Mouse (Mus musculus) adrenal gland, postnatal 25 days (tissue): Measurements from ENCODE around the gene Zc3h12c. TPM values are rescaled to one million over a fixed set of nuclear protein-coding genes. Genes with fewer than 3 reads are reported as not detected.

Experiments
- DNase-seq: peaks from one replicate; pipeline ENCODE4 v3.0.0; 2021; ENCODE audit warnings: mixed read lengths
- long read RNA-seq: library from polyadenylated mRNA; stranded (forward); transcript quantifications from one replicate; pipeline ENCODE4 v2.0.0, GENCODE M21; 2021
- total RNA-seq: library from RNA; stranded (reverse); gene quantifications from 2 replicates; pipeline ENCODE4 v1.2.3, GENCODE M21; 2021

The Zc3h12c gene
- 19.5 and 20.3 TPM in 2 replicates for total RNA-seq
- long read RNA-seq, partial matches to known transcripts, result 0 of 1 reads
- long read RNA-seq, other reads (novel, unspliced or antisense), result 1 of 1 reads

- DNase-seq, result peak; percentile 68
Observed at GRCm38 (mm10) chr9:52167863-52168685, at the start of gene Zc3h12c. Zc3h12c (minus strand) TSS chr9:52168572.

GRCm38 (mm10) chr9:52217636-52218035 lies 49.3 kb upstream of the Zc3h12c start:
- DNase-seq, result peak; percentile 22

GRCm38 (mm10) chr9:52215291-52215690 lies 46.9 kb upstream of the Zc3h12c start:
- DNase-seq, result no peak

GRCm38 (mm10) chr9:52212416-52212815 lies 44.0 kb upstream of the Zc3h12c start:
- DNase-seq, result no peak

- DNase-seq, result no peak
Observed at GRCm38 (mm10) chr9:52208510-52209030, 40.2 kb upstream of the Zc3h12c start.

GRCm38 (mm10) chr9:52203189-52203588 lies 34.8 kb upstream of the Zc3h12c start:
- peak; percentile 6 for DNase-seq

- no peak for DNase-seq
Observed at GRCm38 (mm10) chr9:52200271-52200670, 31.9 kb upstream of the Zc3h12c start.

GRCm38 (mm10) chr9:52195853-52196252 lies 27.5 kb upstream of the Zc3h12c start:
- DNase-seq, result no peak

- no peak for DNase-seq
Observed at GRCm38 (mm10) chr9:52193851-52194250, 25.5 kb upstream of the Zc3h12c start.

- no peak for DNase-seq
Observed at GRCm38 (mm10) chr9:52190907-52191306, 22.5 kb upstream of the Zc3h12c start.

GRCm38 (mm10) chr9:52188106-52188505 lies 19.7 kb upstream of the Zc3h12c start:
- DNase-seq, result peak; percentile 23

GRCm38 (mm10) chr9:52186296-52186941 lies 18.0 kb upstream of the Zc3h12c start:
- no peak for DNase-seq

- no peak for DNase-seq
Observed at GRCm38 (mm10) chr9:52181419-52181818, 13.0 kb upstream of the Zc3h12c start.

GRCm38 (mm10) chr9:52180851-52181250 lies 12.5 kb upstream of the Zc3h12c start:
- DNase-seq, result no peak

GRCm38 (mm10) chr9:52175257-52175859 lies 7.0 kb upstream of the Zc3h12c start:
- DNase-seq, result no peak

GRCm38 (mm10) chr9:52174671-52175111 lies 6.3 kb upstream of the Zc3h12c start:
- no peak for DNase-seq

GRCm38 (mm10) chr9:52173937-52174336 lies 5.6 kb upstream of the Zc3h12c start:
- DNase-seq, result no peak

- DNase-seq, result no peak
Observed at GRCm38 (mm10) chr9:52172550-52172949, 4.2 kb upstream of the Zc3h12c start.

GRCm38 (mm10) chr9:52170671-52171070 lies 2.3 kb upstream of the Zc3h12c start:
- no peak for DNase-seq

- no peak for DNase-seq
Observed at GRCm38 (mm10) chr9:52170131-52170530, 1.8 kb upstream of the Zc3h12c start.

GRCm38 (mm10) chr9:52168686-52169270 lies 406 bp upstream of the Zc3h12c start:
- peak; percentile 78 for DNase-seq

GRCm38 (mm10) chr9:52167506-52167862 lies 888 bp downstream of the Zc3h12c start:
- no peak for DNase-seq
